Mouse (Mus musculus): ENCODE data around the gene Gm17087. TPM values are rescaled to one million over a fixed set of nuclear protein-coding genes. Genes with fewer than 3 reads are reported as not detected.

Gene Gm17087
- polyA plus RNA-seq, 1 experiment from 2014 or later, result not detected

GRCm38 (mm10) chr17:8562886-8563280 is 3.9 kb downstream of the Gm17087 start:
- H3K9ac ChIP-seq (replicated peaks), result no peak overlapping the region
- no peaks in the 10 kb centered on the region for H3K9me3 ChIP-seq
- H3K4me1 ChIP-seq (replicated peaks), result no peaks in the 10 kb centered on the region
- no peak overlapping the region for H3K4me3 ChIP-seq (replicated peaks)
- H3K4me2 ChIP-seq, result no peak overlapping the region
- no peaks in the 10 kb centered on the region for H3K36me3 ChIP-seq
- H3K27ac ChIP-seq, result no peak overlapping the region
- H3K27me3 ChIP-seq, result no peaks in the 10 kb centered on the region
- no peak for ATAC-seq (ENCODE audit: insufficient number of reproducible peaks, insufficient read depth, low FRiP score, low TSS enrichment, low read depth)
- 52% methylated on average over 1 of the region's 1 CpGs for WGBS

GRCm38 (mm10) chr17:8562101-8562885 is 4.5 kb downstream of the Gm17087 start:
- ATAC-seq (ENCODE audit: insufficient number of reproducible peaks, insufficient read depth, low FRiP score, low TSS enrichment, low read depth), result no peak
- H3K9me3 ChIP-seq, result no peaks in the 10 kb centered on the region
- H3K27ac ChIP-seq, result no peak overlapping the region
- no peak overlapping the region for H3K4me3 ChIP-seq (replicated peaks)
- H3K4me2 ChIP-seq, result no peak overlapping the region
- H3K36me3 ChIP-seq, result no peaks in the 10 kb centered on the region
- H3K9ac ChIP-seq (replicated peaks), result no peak overlapping the region
- WGBS, result 85% methylated on average over 14 of the region's 14 CpGs
- H3K27me3 ChIP-seq, result no peaks in the 10 kb centered on the region
- no peaks in the 10 kb centered on the region for H3K4me1 ChIP-seq (replicated peaks)

- Histone ChIP-seq H3K4me1 (replicated peaks) (no peaks in the 10 kb centered on the region), H3K36me3 (no peaks in the 10 kb centered on the region), H3K27me3 (no peaks in the 10 kb centered on the region), H3K4me2 (no peak overlapping the region), H3K9me3 (no peaks in the 10 kb centered on the region), H3K27ac (no peak overlapping the region), H3K4me3 (replicated peaks) (no peak overlapping the region), H3K9ac (replicated peaks) (no peak overlapping the region)
- no peak for ATAC-seq (ENCODE audit: insufficient number of reproducible peaks, insufficient read depth, low FRiP score, low TSS enrichment, low read depth)
- WGBS, result 82% methylated on average over 8 of the region's 8 CpGs
These were observed 8.8 kb downstream of the Gm17087 start for GRCm38 (mm10) chr17:8557926-8558325.

- H3K9ac ChIP-seq (replicated peaks), result no peak overlapping the region
- peaks cover 10% of the 10 kb centered on the region; the same call in 1 of the 2 replicates for H3K27me3 ChIP-seq
- H3K4me1 ChIP-seq (replicated peaks), result peaks cover 5% of the 10 kb centered on the region
- H3K27ac ChIP-seq, result no peak overlapping the region
- H3K9me3 ChIP-seq, result no peaks in the 10 kb centered on the region
- 72% methylated on average over 6 of the region's 6 CpGs for WGBS
- H3K36me3 ChIP-seq, result no peaks in the 10 kb centered on the region
- H3K4me3 ChIP-seq (replicated peaks), result no peak overlapping the region
- no peak overlapping the region for H3K4me2 ChIP-seq
- ATAC-seq (ENCODE audit: insufficient number of reproducible peaks, insufficient read depth, low FRiP score, low TSS enrichment, low read depth), result no peak
These were observed 10.5 kb downstream of the Gm17087 start for GRCm38 (mm10) chr17:8556223-8556622.

GRCm38 (mm10) chr17:8555785-8556184 is 11.0 kb downstream of the Gm17087 start:
- no peak overlapping the region for H3K9ac ChIP-seq (replicated peaks)
- WGBS, result 80% methylated on average over 9 of the region's 9 CpGs
- H3K27ac ChIP-seq, result no peak overlapping the region
- no peak overlapping the region for H3K4me3 ChIP-seq (replicated peaks)
- peaks cover 6% of the 10 kb centered on the region for H3K4me1 ChIP-seq (replicated peaks)
- ATAC-seq (ENCODE audit: insufficient number of reproducible peaks, insufficient read depth, low FRiP score, low TSS enrichment, low read depth), result no peak
- peaks cover 10% of the 10 kb centered on the region; the same call in 1 of the 2 replicates for H3K27me3 ChIP-seq
- H3K9me3 ChIP-seq, result no peaks in the 10 kb centered on the region
- no peaks in the 10 kb centered on the region for H3K36me3 ChIP-seq
- no peak overlapping the region for H3K4me2 ChIP-seq

GRCm38 (mm10) chr17:8554219-8554618 is 12.5 kb downstream of the Gm17087 start:
- no peak for ATAC-seq (ENCODE audit: insufficient number of reproducible peaks, insufficient read depth, low FRiP score, low TSS enrichment, low read depth)
- 82% methylated on average over 6 of the region's 6 CpGs for WGBS
- no peaks in the 10 kb centered on the region for H3K36me3 ChIP-seq
- no peak overlapping the region for H3K27ac ChIP-seq
- H3K4me2 ChIP-seq, result no peak overlapping the region
- H3K9ac ChIP-seq (replicated peaks), result no peak overlapping the region
- peaks cover 10% of the 10 kb centered on the region; the same call in 1 of the 2 replicates for H3K27me3 ChIP-seq
- no peak overlapping the region for H3K4me3 ChIP-seq (replicated peaks)
- no peaks in the 10 kb centered on the region for H3K9me3 ChIP-seq
- peaks cover 6% of the 10 kb centered on the region for H3K4me1 ChIP-seq (replicated peaks)

- no peaks in the 10 kb centered on the region for H3K36me3 ChIP-seq
- no peaks in the 10 kb centered on the region for H3K9me3 ChIP-seq
- no peak overlapping the region for H3K27ac ChIP-seq
- no peak for ATAC-seq (ENCODE audit: insufficient number of reproducible peaks, insufficient read depth, low FRiP score, low TSS enrichment, low read depth)
- no peak overlapping the region for H3K4me3 ChIP-seq (replicated peaks)
- peaks cover 6% of the 10 kb centered on the region for H3K4me1 ChIP-seq (replicated peaks)
- WGBS, result 77% methylated on average over 3 of the region's 3 CpGs
- no peak overlapping the region for H3K4me2 ChIP-seq
- no peak overlapping the region for H3K9ac ChIP-seq (replicated peaks)
- peaks cover 10% of the 10 kb centered on the region; the same call in 1 of the 2 replicates for H3K27me3 ChIP-seq
These were observed 13.1 kb downstream of the Gm17087 start for GRCm38 (mm10) chr17:8553601-8554000.

- Histone ChIP-seq H3K4me2 (no peak overlapping the region), H3K9me3 (no peaks in the 10 kb centered on the region), H3K4me3 (replicated peaks) (no peak overlapping the region), H3K9ac (replicated peaks) (no peak overlapping the region), H3K27me3 (peaks cover 10% of the 10 kb centered on the region; the same call in 1 of the 2 replicates), H3K4me1 (replicated peaks) (peaks cover 6% of the 10 kb centered on the region), H3K27ac (no peak overlapping the region), H3K36me3 (no peaks in the 10 kb centered on the region)
- 84% methylated on average over 8 of the region's 8 CpGs for WGBS
- ATAC-seq (ENCODE audit: insufficient number of reproducible peaks, insufficient read depth, low FRiP score, low TSS enrichment, low read depth), result no peak
These were observed 14.3 kb downstream of the Gm17087 start for GRCm38 (mm10) chr17:8552346-8553035.

- Histone ChIP-seq H3K9me3 (no peaks in the 10 kb centered on the region), H3K27ac (no peak overlapping the region), H3K36me3 (no peaks in the 10 kb centered on the region), H3K4me2 (peak overlapping the region; percentile 15; the same call in 1 of the 2 replicates), H3K4me3 (replicated peaks) (no peak overlapping the region), H3K9ac (replicated peaks) (no peak overlapping the region), H3K27me3 (peaks cover 10% of the 10 kb centered on the region; the same call in 1 of the 2 replicates), H3K4me1 (replicated peaks) (peaks cover 6% of the 10 kb centered on the region)
- WGBS, result 72% methylated on average over 3 of the region's 3 CpGs
- no peak for ATAC-seq (ENCODE audit: insufficient number of reproducible peaks, insufficient read depth, low FRiP score, low TSS enrichment, low read depth)
These were observed 15.1 kb downstream of the Gm17087 start for GRCm38 (mm10) chr17:8551641-8552040.

- Histone ChIP-seq H3K4me2 (no peak overlapping the region), H3K36me3 (no peaks in the 10 kb centered on the region), H3K4me1 (replicated peaks) (peaks cover 6% of the 10 kb centered on the region), H3K4me3 (replicated peaks) (no peak overlapping the region), H3K9me3 (no peaks in the 10 kb centered on the region), H3K27ac (no peak overlapping the region), H3K9ac (replicated peaks) (no peak overlapping the region), H3K27me3 (peaks cover 10% of the 10 kb centered on the region; the same call in 1 of the 2 replicates)
- 88% methylated on average over 4 of the region's 4 CpGs for WGBS
- ATAC-seq (ENCODE audit: insufficient number of reproducible peaks, insufficient read depth, low FRiP score, low TSS enrichment, low read depth), result no peak
These were observed 18.0 kb downstream of the Gm17087 start for GRCm38 (mm10) chr17:8548733-8549132.

GRCm38 (mm10) chr17:8546366-8546765 is 20.4 kb downstream of the Gm17087 start:
- no peaks in the 10 kb centered on the region; the same call in 1 of the 2 replicates for H3K27me3 ChIP-seq
- H3K4me3 ChIP-seq (replicated peaks), result no peak overlapping the region
- ATAC-seq (ENCODE audit: insufficient number of reproducible peaks, insufficient read depth, low FRiP score, low TSS enrichment, low read depth), result no peak
- WGBS, result 82% methylated on average over 9 of the region's 9 CpGs
- H3K27ac ChIP-seq, result no peak overlapping the region
- no peak overlapping the region for H3K9ac ChIP-seq (replicated peaks)
- H3K4me2 ChIP-seq, result no peak overlapping the region
- peaks cover 16% of the 10 kb centered on the region for H3K4me1 ChIP-seq (replicated peaks)
- H3K9me3 ChIP-seq, result no peaks in the 10 kb centered on the region
- H3K36me3 ChIP-seq, result no peaks in the 10 kb centered on the region

Data from limb, embryonic 12.5 days (tissue).